Mouse (Mus musculus): Measurements from ENCODE around the gene Hcn2. TPM values are rescaled to one million over a fixed set of nuclear protein-coding genes. Genes with fewer than 3 reads are reported as not detected.

Gene Hcn2
- polyA plus RNA-seq, 1 experiment from 2014 or later, result 3.7 TPM

GRCm38 (mm10) chr10:79743161-79743560 is 26.7 kb downstream of the Hcn2 start:
- Histone ChIP-seq H3K4me3 (ENCODE audit: low read depth, low read length) (no peak overlapping the region), H3K4me1 (ENCODE audit: control insufficient read depth, insufficient read depth, low read length) (0 out of 2 replicates have a peak, but pooled peaks cover 9% of the 10 kb centered on the region), H3K4me2 (ENCODE audit: low read depth, low read length) (no peak overlapping the region), H3K9ac (replicated peaks; ENCODE audit: low read depth, low read length) (no peak overlapping the region), H3K27me3 (ENCODE audit: control insufficient read depth, insufficient read depth, low read length) (no peaks in the 10 kb centered on the region), H3K27ac (ENCODE audit: low read depth, low read length) (no peak overlapping the region), H3K36me3 (ENCODE audit: control insufficient read depth, insufficient read depth, low read length) (peaks cover 54% of the 10 kb centered on the region), H3K9me3 (ENCODE audit: control insufficient read depth, low read length) (peaks cover 10% of the 10 kb centered on the region)
- ATAC-seq (ENCODE audit: low read depth), result no peak
- WGBS, result 94% methylated on average over 11 of the region's 11 CpGs

GRCm38 (mm10) chr10:79743650-79744365 is 27.4 kb downstream of the Hcn2 start:
- no peak overlapping the region for H3K4me2 ChIP-seq (ENCODE audit: low read depth, low read length)
- 0 out of 2 replicates have a peak, but pooled peaks cover 9% of the 10 kb centered on the region for H3K4me1 ChIP-seq (ENCODE audit: control insufficient read depth, insufficient read depth, low read length)
- H3K36me3 ChIP-seq (ENCODE audit: control insufficient read depth, insufficient read depth, low read length), result peaks cover 48% of the 10 kb centered on the region
- WGBS, result 97% methylated on average over 15 of the region's 15 CpGs
- no peak overlapping the region for H3K9ac ChIP-seq (replicated peaks; ENCODE audit: low read depth, low read length)
- H3K27ac ChIP-seq (ENCODE audit: low read depth, low read length), result no peak overlapping the region
- H3K4me3 ChIP-seq (ENCODE audit: low read depth, low read length), result no peak overlapping the region
- H3K27me3 ChIP-seq (ENCODE audit: control insufficient read depth, insufficient read depth, low read length), result no peaks in the 10 kb centered on the region
- ATAC-seq (ENCODE audit: low read depth), result no peak
- H3K9me3 ChIP-seq (ENCODE audit: control insufficient read depth, low read length), result peaks cover 10% of the 10 kb centered on the region

- peaks cover 32% of the 10 kb centered on the region for H3K36me3 ChIP-seq (ENCODE audit: control insufficient read depth, insufficient read depth, low read length)
- no peaks in the 10 kb centered on the region for H3K9me3 ChIP-seq (ENCODE audit: control insufficient read depth, low read length)
- peak overlapping the region; percentile 75 for H3K4me2 ChIP-seq (ENCODE audit: low read depth, low read length)
- no peak for ATAC-seq (ENCODE audit: low read depth)
- 88% methylated on average over 3 of the region's 3 CpGs for WGBS
- no peaks in the 10 kb centered on the region for H3K27me3 ChIP-seq (ENCODE audit: control insufficient read depth, insufficient read depth, low read length)
- H3K4me3 ChIP-seq (ENCODE audit: low read depth, low read length), result peak overlapping the region; percentile 62; the same call in 1 of the 2 replicates
- H3K9ac ChIP-seq (replicated peaks; ENCODE audit: low read depth, low read length), result no peak overlapping the region
- H3K4me1 ChIP-seq (ENCODE audit: control insufficient read depth, insufficient read depth, low read length), result 0 out of 2 replicates have a peak, but pooled peaks cover 9% of the 10 kb centered on the region
- no peak overlapping the region for H3K27ac ChIP-seq (ENCODE audit: low read depth, low read length)
Observed at GRCm38 (mm10) chr10:79745411-79745810, 29.0 kb downstream of the Hcn2 start.

GRCm38 (mm10) chr10:79745898-79746773 is 29.7 kb downstream of the Hcn2 start, which contains the start of gene Polrmt:
TSS of gene Polrmt (minus strand) at chr10:79746581.
- Histone ChIP-seq H3K4me2 (ENCODE audit: low read depth, low read length) (peak within 1 kb of the TSS; percentile 75), H3K36me3 (ENCODE audit: control insufficient read depth, insufficient read depth, low read length) (peaks cover 24% of the 10 kb centered on the region), H3K27me3 (ENCODE audit: control insufficient read depth, insufficient read depth, low read length) (no peaks in the 10 kb centered on the region), H3K4me1 (ENCODE audit: control insufficient read depth, insufficient read depth, low read length) (0 out of 2 replicates have a peak, but pooled peaks cover 9% of the 10 kb centered on the region), H3K27ac (ENCODE audit: low read depth, low read length) (no peak within 1 kb of the TSS), H3K9ac (replicated peaks; ENCODE audit: low read depth, low read length) (peak within 1 kb of the TSS; percentile 51), H3K9me3 (ENCODE audit: control insufficient read depth, low read length) (no peaks in the 10 kb centered on the region), H3K4me3 (ENCODE audit: low read depth, low read length) (peak within 1 kb of the TSS; percentile 62)
- peak; percentile 95 for ATAC-seq (ENCODE audit: low read depth)
- 3% methylated on average over 38 of the region's 38 CpGs for WGBS

- H3K27me3 ChIP-seq (ENCODE audit: control insufficient read depth, insufficient read depth, low read length), result no peaks in the 10 kb centered on the region
- ATAC-seq (ENCODE audit: low read depth), result peak; percentile 61
- peak overlapping the region; percentile 75 for H3K4me2 ChIP-seq (ENCODE audit: low read depth, low read length)
- WGBS, result 23% methylated on average over 6 of the region's 6 CpGs
- peak overlapping the region; percentile 62 for H3K4me3 ChIP-seq (ENCODE audit: low read depth, low read length)
- peaks cover 18% of the 10 kb centered on the region for H3K36me3 ChIP-seq (ENCODE audit: control insufficient read depth, insufficient read depth, low read length)
- H3K9ac ChIP-seq (replicated peaks; ENCODE audit: low read depth, low read length), result 0 out of 2 replicates have a peak overlapping the region, but pooled peaks have one; percentile 21
- no peaks in the 10 kb centered on the region for H3K9me3 ChIP-seq (ENCODE audit: control insufficient read depth, low read length)
- H3K27ac ChIP-seq (ENCODE audit: low read depth, low read length), result no peak overlapping the region
- 0 out of 2 replicates have a peak, but pooled peaks cover 9% of the 10 kb centered on the region for H3K4me1 ChIP-seq (ENCODE audit: control insufficient read depth, insufficient read depth, low read length)
Observed at GRCm38 (mm10) chr10:79746774-79747151, 30.3 kb downstream of the Hcn2 start.

GRCm38 (mm10) chr10:79748496-79748895 is 32.1 kb downstream of the Hcn2 start:
- Histone ChIP-seq H3K4me3 (ENCODE audit: low read depth, low read length) (no peak overlapping the region), H3K27me3 (ENCODE audit: control insufficient read depth, insufficient read depth, low read length) (no peaks in the 10 kb centered on the region), H3K9me3 (ENCODE audit: control insufficient read depth, low read length) (no peaks in the 10 kb centered on the region), H3K36me3 (ENCODE audit: control insufficient read depth, insufficient read depth, low read length) (peaks cover 5% of the 10 kb centered on the region; the same call in 1 of the 2 replicates), H3K27ac (ENCODE audit: low read depth, low read length) (no peak overlapping the region), H3K4me1 (ENCODE audit: control insufficient read depth, insufficient read depth, low read length) (0 out of 2 replicates have a peak, but pooled peaks cover 9% of the 10 kb centered on the region), H3K9ac (replicated peaks; ENCODE audit: low read depth, low read length) (no peak overlapping the region), H3K4me2 (ENCODE audit: low read depth, low read length) (no peak overlapping the region)
- ATAC-seq (ENCODE audit: low read depth), result no peak
- WGBS, result 73% methylated on average over 6 of the region's 6 CpGs

- peak within 1 kb of the TSS; percentile 28 for H3K4me3 ChIP-seq (ENCODE audit: low read depth, low read length)
- H3K36me3 ChIP-seq (ENCODE audit: control insufficient read depth, insufficient read depth, low read length), result peaks cover 25% of the 10 kb centered on the region
- no peaks in the 10 kb centered on the region for H3K9me3 ChIP-seq (ENCODE audit: control insufficient read depth, low read length)
Observed at GRCm38 (mm10) chr10:79754856-79755516, 38.6 kb downstream of the Hcn2 start, which contains the start of gene Fgf22. TSS of gene Fgf22 (plus strand) at chr10:79755076.

GRCm38 (mm10) chr10:79755854-79756253 is 39.4 kb downstream of the Hcn2 start:
- peaks cover 26% of the 10 kb centered on the region for H3K36me3 ChIP-seq (ENCODE audit: control insufficient read depth, insufficient read depth, low read length)
- H3K27me3 ChIP-seq (ENCODE audit: control insufficient read depth, insufficient read depth, low read length), result no peaks in the 10 kb centered on the region
- no peak overlapping the region for H3K27ac ChIP-seq (ENCODE audit: low read depth, low read length)
- no peaks in the 10 kb centered on the region for H3K4me1 ChIP-seq (ENCODE audit: control insufficient read depth, insufficient read depth, low read length)
- peak overlapping the region; percentile 28; the same call in 1 of the 2 replicates for H3K4me3 ChIP-seq (ENCODE audit: low read depth, low read length)
- 78% methylated on average over 3 of the region's 3 CpGs for WGBS
- H3K4me2 ChIP-seq (ENCODE audit: low read depth, low read length), result no peak overlapping the region
- no peak overlapping the region for H3K9ac ChIP-seq (replicated peaks; ENCODE audit: low read depth, low read length)
- ATAC-seq (ENCODE audit: low read depth), result no peak
- no peaks in the 10 kb centered on the region for H3K9me3 ChIP-seq (ENCODE audit: control insufficient read depth, low read length)

More at GRCm38 (mm10) chr10:79754856-79755516, 38.6 kb downstream of the Hcn2 start, which contains the start of gene Fgf22:
- peak; percentile 83 for ATAC-seq (ENCODE audit: low read depth)
- H3K4me1 ChIP-seq (ENCODE audit: control insufficient read depth, insufficient read depth, low read length), result no peaks in the 10 kb centered on the region
- H3K4me2 ChIP-seq (ENCODE audit: low read depth, low read length), result peak within 1 kb of the TSS; percentile 58
- no peak within 1 kb of the TSS for H3K27ac ChIP-seq (ENCODE audit: low read depth, low read length)
- WGBS, result 1% methylated on average over 36 of the region's 36 CpGs
- no peaks in the 10 kb centered on the region for H3K27me3 ChIP-seq (ENCODE audit: control insufficient read depth, insufficient read depth, low read length)
- H3K9ac ChIP-seq (replicated peaks; ENCODE audit: low read depth, low read length), result peak within 1 kb of the TSS; percentile 41; the same call in 1 of the 2 replicates

Measured in neural tube, embryonic 14.5 days (tissue).